Mouse (Mus musculus) lung, embryonic 14.5 days (tissue): ENCODE measurements around the gene Pnliprp1. TPM values are rescaled to one million over a fixed set of nuclear protein-coding genes. Genes with fewer than 3 reads are reported as not detected.
A peak's percentile ranks its signal among the peaks of the same experiment; 100 is the strongest.

Source experiments
- ATAC-seq: fragments of 200-750 bp; cut with Nextera tagmentation; 2 replicates; pipeline ENCODE4 v1.8.0; 2017; ENCODE audit warnings: mild to moderate bottlenecking, moderate TSS enrichment, moderate library complexity; ENCODE audit not compliant: insufficient read depth
- DNase-seq: peaks from one replicate; pipeline ENCODE4 v3.0.0-alpha.2; 2015
- H3K27ac ChIP-seq: fragments of 300-500 bp; sonication (generic); 2 replicates; pipeline ENCODE4 v1.5.1; 2014; ENCODE audit warnings: low read depth, mild to moderate bottlenecking, moderate library complexity
- H3K27me3 ChIP-seq: fragments of 300-500 bp; sonication (generic); 2 replicates; pipeline ENCODE4 v1.6.1; 2014; ENCODE audit warnings: low read length, control low read depth; ENCODE audit not compliant: insufficient read depth
- H3K36me3 ChIP-seq: fragments of 300-500 bp; sonication (generic); 2 replicates; pipeline ENCODE4 v1.6.1; 2014; ENCODE audit warnings: control low read depth; ENCODE audit not compliant: insufficient read depth
- H3K4me1 ChIP-seq: fragments of 300-500 bp; sonication (generic); 2 replicates; pipeline ENCODE4 v1.6.1; 2014; ENCODE audit warnings: antibody characterized with exemption, control low read depth; ENCODE audit not compliant: insufficient read depth
- H3K4me2 ChIP-seq: fragments of 300-500 bp; sonication (generic); 2 replicates; pipeline ENCODE4 v1.6.1; 2014; ENCODE audit warnings: mild to moderate bottlenecking
- H3K4me3 ChIP-seq: fragments of 300-500 bp; sonication (generic); 2 replicates; pipeline ENCODE4 v1.5.1; 2014; ENCODE audit warnings: low read depth, low read length
- H3K9ac ChIP-seq: fragments of 300-500 bp; sonication (generic); 2 replicates; pipeline ENCODE4 v1.6.1; 2014
- H3K9me3 ChIP-seq: fragments of 300-500 bp; sonication (generic); 2 replicates; pipeline ENCODE4 v1.6.1; 2016; ENCODE audit warnings: low read depth, low read length, control low read depth
- CTCF ChIP-seq: IDR thresholded peaks from 2 replicates; pipeline ENCODE4 v1.5.1; 2016; ENCODE audit warnings: antibody characterized with exemption, low read depth
- WGBS: fragments of 180-500 bp; shearing (Covaris S2); extraction: QIAGEN DNeasy Blood & Tissue Kit; methylation state at CpG from one replicate; pipeline ENCODE4 v1.1.7; 2014; 5-methylcytosine and 5-hydroxymethylcytosine counted together
- polyA plus RNA-seq: library from polyadenylated mRNA; unstranded; fragments of >200 nt; fragmentation: Nextera tagmentation; extraction: Ambion mirVana; gene quantifications from 2 replicates; pipeline ENCODE4 v1.2.1, GENCODE M21; 2014

Gene Pnliprp1
- polyA plus RNA-seq, 1 experiment from 2014 or later: 1.0 TPM

GRCm38 (mm10) chr19:58750822-58751221 is 22.1 kb downstream of the Pnliprp1 start:
- no peaks in the 10 kb centered on the region for H3K4me1 ChIP-seq
- no peak overlapping the region for H3K9ac ChIP-seq
- no peaks in the 10 kb centered on the region for H3K27me3 ChIP-seq
- DNase-seq (no peak), ATAC-seq (no peak)
- TF ChIP-seq CTCF: no peak
- H3K4me2 ChIP-seq: no peak overlapping the region
- WGBS: 66% methylated on average over 2 of the region's 2 CpGs
- no peaks in the 10 kb centered on the region for H3K36me3 ChIP-seq
- H3K27ac ChIP-seq: no peak overlapping the region
- no peak overlapping the region for H3K4me3 ChIP-seq
- no peaks in the 10 kb centered on the region for H3K9me3 ChIP-seq

GRCm38 (mm10) chr19:58751504-58751903 is 22.8 kb downstream of the Pnliprp1 start:
- no peak overlapping the region for H3K4me3 ChIP-seq
- no peak overlapping the region for H3K9ac ChIP-seq
- H3K36me3 ChIP-seq: no peaks in the 10 kb centered on the region
- WGBS: 59% methylated on average over 2 of the region's 2 CpGs
- H3K27me3 ChIP-seq: no peaks in the 10 kb centered on the region
- no peaks in the 10 kb centered on the region for H3K4me1 ChIP-seq
- no peak overlapping the region for H3K27ac ChIP-seq
- no peak overlapping the region for H3K4me2 ChIP-seq
- H3K9me3 ChIP-seq: no peaks in the 10 kb centered on the region
- DNase-seq: no peak
- no peak for TF ChIP-seq CTCF
- no peak for ATAC-seq

GRCm38 (mm10) chr19:58758871-58759270 is 30.2 kb downstream of the Pnliprp1 start:
- WGBS: 62% methylated on average over 4 of the region's 4 CpGs
- no peak overlapping the region for H3K4me2 ChIP-seq

GRCm38 (mm10) chr19:58759423-58759822 is 30.7 kb downstream of the Pnliprp1 start, which contains the start of gene Pnliprp2:
TSS of gene Pnliprp2 (plus strand) at chr19:58759719.
- Histone ChIP-seq H3K9ac (no peak within 1 kb of the TSS), H3K9me3 (no peaks in the 10 kb centered on the region), H3K4me2 (no peak within 1 kb of the TSS), H3K36me3 (no peaks in the 10 kb centered on the region), H3K4me3 (no peak within 1 kb of the TSS), H3K4me1 (no peaks in the 10 kb centered on the region), H3K27ac (no peak within 1 kb of the TSS), H3K27me3 (no peaks in the 10 kb centered on the region)
- DNase-seq: peak; percentile 79
- 36% methylated on average over 9 of the region's 9 CpGs for WGBS
- TF ChIP-seq CTCF: no peak
- peak; percentile 74; the same call in 1 of the 2 replicates for ATAC-seq

More at GRCm38 (mm10) chr19:58758871-58759270, 30.2 kb downstream of the Pnliprp1 start:
- Histone ChIP-seq H3K27ac (no peak overlapping the region), H3K27me3 (no peaks in the 10 kb centered on the region), H3K36me3 (no peaks in the 10 kb centered on the region), H3K4me3 (no peak overlapping the region), H3K9me3 (no peaks in the 10 kb centered on the region), H3K9ac (no peak overlapping the region), H3K4me1 (no peaks in the 10 kb centered on the region)
- TF ChIP-seq CTCF: no peak
- DNase-seq (no peak), ATAC-seq (no peak)

- Histone ChIP-seq H3K9ac (no peak overlapping the region), H3K4me1 (no peaks in the 10 kb centered on the region), H3K36me3 (no peaks in the 10 kb centered on the region), H3K9me3 (no peaks in the 10 kb centered on the region), H3K4me2 (no peak overlapping the region; the same call in 1 of the 2 replicates), H3K4me3 (no peak overlapping the region), H3K27me3 (no peaks in the 10 kb centered on the region), H3K27ac (no peak overlapping the region)
- peak; percentile 29; the same call in 1 of the 2 replicates for ATAC-seq
- 26% methylated on average over 6 of the region's 6 CpGs for WGBS
- TF ChIP-seq CTCF: no peak
- DNase-seq: no peak
Observed at GRCm38 (mm10) chr19:58762316-58762715, 33.6 kb downstream of the Pnliprp1 start.

- DNase-seq (peak; percentile 85), ATAC-seq (peak; percentile 81)
- Histone ChIP-seq H3K27me3 (no peaks in the 10 kb centered on the region), H3K36me3 (no peaks in the 10 kb centered on the region), H3K9me3 (no peaks in the 10 kb centered on the region), H3K4me1 (no peaks in the 10 kb centered on the region), H3K9ac (no peak overlapping the region), H3K4me2 (no peak overlapping the region), H3K27ac (no peak overlapping the region), H3K4me3 (no peak overlapping the region)
- WGBS: 10% methylated on average over 12 of the region's 12 CpGs
- TF ChIP-seq CTCF: peak; percentile 97
Observed at GRCm38 (mm10) chr19:58762848-58763541, 34.3 kb downstream of the Pnliprp1 start.

- Histone ChIP-seq H3K9ac (no peak overlapping the region), H3K27me3 (no peaks in the 10 kb centered on the region), H3K4me3 (no peak overlapping the region), H3K4me1 (no peaks in the 10 kb centered on the region), H3K27ac (no peak overlapping the region), H3K4me2 (no peak overlapping the region), H3K36me3 (no peaks in the 10 kb centered on the region), H3K9me3 (no peaks in the 10 kb centered on the region)
- WGBS: 93% methylated on average over 6 of the region's 6 CpGs
- ATAC-seq (no peak), DNase-seq (no peak)
- TF ChIP-seq CTCF: no peak
Observed at GRCm38 (mm10) chr19:58767329-58767728, 38.6 kb downstream of the Pnliprp1 start.
